Mouse (Mus musculus): ENCODE results near the gene Mageb4. TPM values are rescaled to one million over a fixed set of nuclear protein-coding genes. Genes with fewer than 3 reads are reported as not detected.
"Not testable (repeated sequence)": the region's sequence is repeated elsewhere in the genome, so short reads cannot be mapped to it uniquely, and the experiment has no call there.

Gene Mageb4
- not detected in 2 replicates for polyA plus RNA-seq (2016; fragmentation: Nextera tagmentation; extraction: Ambion mirVana)

DNA sequence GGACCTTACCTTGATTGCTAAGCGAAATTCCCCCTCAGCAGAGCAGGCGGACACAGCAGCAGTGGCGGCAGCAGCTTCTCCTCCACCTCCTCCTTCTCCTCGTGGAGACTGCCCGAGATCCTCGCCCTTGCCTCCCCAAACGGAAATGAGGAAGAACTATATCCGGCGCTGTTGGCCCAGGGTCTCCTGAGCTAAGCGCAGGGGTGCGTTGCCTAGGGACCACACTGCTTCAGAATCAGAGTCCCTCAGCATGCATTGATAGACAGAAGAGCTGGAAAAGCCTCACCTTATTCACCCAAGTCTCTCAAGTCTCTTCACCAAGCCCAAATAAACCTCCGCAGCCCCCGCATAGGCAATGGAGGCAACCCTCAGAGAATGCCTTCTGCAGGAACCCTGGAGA is at the start of gene Mageb4:
Mageb4 (minus strand) TSS at position 101 of the 400 bp plus-strand sequence.
- not testable (repeated sequence) for H3K4me1 ChIP-seq; H3K4me2 ChIP-seq; H3K27ac ChIP-seq; H3K9ac ChIP-seq; H3K4me3 ChIP-seq (replicated peaks); ATAC-seq (ENCODE audit: low FRiP score); H3K27me3 ChIP-seq; H3K9me3 ChIP-seq; H3K36me3 ChIP-seq (replicated peaks)
- no CpG with 5 or more reads among the region's 13 CpGs for WGBS

DNA sequence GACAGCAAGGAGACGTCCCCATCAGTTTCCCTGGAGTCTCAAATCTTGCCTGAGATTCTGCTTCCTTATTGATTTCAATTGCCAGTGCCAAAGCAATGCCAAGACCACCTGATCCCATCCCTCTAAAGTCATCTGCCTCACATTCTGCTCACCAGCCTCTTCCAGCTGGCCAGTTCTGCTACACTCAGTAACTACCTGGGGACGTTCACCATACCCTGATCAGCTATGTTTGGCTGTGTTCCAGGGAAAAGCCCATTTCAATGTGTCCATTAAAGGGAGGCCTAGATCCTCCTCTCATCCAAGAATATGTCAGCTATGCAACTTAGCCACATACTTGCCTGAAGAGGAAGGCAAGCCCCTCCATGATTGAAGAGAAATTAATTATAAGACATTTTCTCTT is 20.3 kb downstream of the Mageb4 start:
- not testable (repeated sequence) for ATAC-seq (ENCODE audit: low FRiP score)
- WGBS: 70% methylated on average over 1 of the region's 2 CpGs

DNA sequence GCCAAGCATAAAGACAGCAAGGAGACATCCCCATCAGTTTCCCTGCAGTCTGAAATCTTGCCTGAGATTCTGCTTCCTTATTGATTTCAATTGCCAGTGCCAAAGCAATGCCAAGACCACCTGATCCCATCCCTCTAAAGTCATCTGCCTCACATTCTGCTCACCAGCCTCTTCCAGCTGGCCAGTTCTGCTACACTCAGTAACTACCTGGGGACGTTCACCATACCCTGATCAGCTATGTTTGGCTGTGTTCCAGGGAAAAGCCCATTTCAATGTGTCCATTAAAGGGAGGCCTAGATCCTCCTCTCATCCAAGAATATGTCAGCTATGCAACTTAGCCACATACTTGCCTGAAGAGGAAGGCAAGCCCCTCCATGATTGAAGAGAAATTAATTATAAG is 58.9 kb downstream of the Mageb4 start:
- not testable (repeated sequence) for H3K9ac ChIP-seq; H3K4me3 ChIP-seq (replicated peaks); H3K9me3 ChIP-seq; H3K4me2 ChIP-seq; H3K27ac ChIP-seq; H3K4me1 ChIP-seq; H3K27me3 ChIP-seq; ATAC-seq (ENCODE audit: low FRiP score); H3K36me3 ChIP-seq (replicated peaks)
- WGBS: no CpG with 5 or more reads among the region's 1 CpGs

More for the DNA sequence above, 20.3 kb downstream of the Mageb4 start:
- not testable (repeated sequence) for H3K4me1 ChIP-seq; H3K4me2 ChIP-seq; H3K9ac ChIP-seq; H3K27me3 ChIP-seq; H3K36me3 ChIP-seq (replicated peaks); H3K9me3 ChIP-seq; H3K4me3 ChIP-seq (replicated peaks); H3K27ac ChIP-seq

DNA sequence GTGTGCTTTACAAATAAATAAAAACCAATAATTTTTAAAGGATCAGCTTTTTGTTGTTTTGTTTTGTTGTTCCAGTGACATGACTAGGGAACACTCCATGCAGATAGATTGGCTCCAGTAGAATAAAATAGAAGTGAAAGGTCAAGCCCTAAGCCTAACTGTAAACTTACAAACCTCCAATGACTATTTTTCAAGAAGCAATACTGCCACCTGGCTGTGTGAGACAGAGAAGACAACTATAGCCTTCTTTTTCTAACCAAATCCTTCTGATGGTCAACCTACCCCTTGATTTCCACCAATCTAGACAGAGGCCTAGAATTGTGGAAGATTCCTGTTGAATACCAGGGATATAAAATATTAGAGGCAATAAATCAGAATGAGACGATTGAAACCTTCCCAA is 67.6 kb downstream of the Mageb4 start:
- ATAC-seq (ENCODE audit: low FRiP score): no peak

More for the DNA sequence above, 67.6 kb downstream of the Mageb4 start:
- H3K4me3 ChIP-seq (replicated peaks): no peak overlapping the region
- H3K4me1 ChIP-seq: no peaks in the 10 kb centered on the region
- 63% methylated on average over 1 of the region's 1 CpGs for WGBS
- no peaks in the 10 kb centered on the region for H3K9me3 ChIP-seq
- H3K27me3 ChIP-seq: no peaks in the 10 kb centered on the region
- no peaks in the 10 kb centered on the region for H3K36me3 ChIP-seq (replicated peaks)
- H3K27ac ChIP-seq: no peak overlapping the region
- no peak overlapping the region for H3K9ac ChIP-seq
- no peak overlapping the region for H3K4me2 ChIP-seq

Other genes with a start within 250 kb of the Mageb4 start
- 0.42 and 0.61 TPM in 2 replicates for gene Nr0b1, start 113.3 kb downstream of the Mageb4 start, polyA plus RNA-seq (2016; fragmentation: Nextera tagmentation; extraction: Ambion mirVana)